ENCODE assay signal across 13 mouse cellular contexts in genomic region chr16:91657285-91657684, GRCm38 (mm10). TPM values are rescaled to one million over a fixed set of nuclear protein-coding genes. Genes with fewer than 3 reads are reported as not detected.
A peak's percentile ranks its signal among the peaks of the same experiment; 100 is the strongest.
DNase-seq lines count a peak whose midpoint lies in the region; ATAC-seq and TF ChIP-seq lines count a peak whose summit lies in the region.
"Had no signal": no experiment of that assay in that cellular context is flagged by ENCODE, and none has a peak within 500 bp of the region (broad histone marks: within the 10 kb centered on the region; RNA-seq: fewer than 3 reads in every experiment).

No protein-coding gene starts in this region.

- peaks cover 9% of the 10 kb centered on the region; the same call in 1 of the 2 replicates for H3K9me3 ChIP-seq in kidney, embryonic 15.5 days (replicated peaks)
- no peaks in the 10 kb centered on the region for H3K9me3 ChIP-seq in midbrain, embryonic 14.5 days (ENCODE audit: control insufficient read depth, low read length)
- H3K9me3 ChIP-seq in midbrain, embryonic 10.5 days (replicated peaks) = peaks cover 12% of the 10 kb centered on the region; the same call in 1 of the 2 replicates
- H3K9me3 ChIP-seq in intestine, embryonic 14.5 days (ENCODE audit: control insufficient read depth, low read length) = no peaks in the 10 kb centered on the region
- H3K9me3 ChIP-seq in stomach, postnatal 0 days (ENCODE audit: control insufficient read depth, low read length) = no peaks in the 10 kb centered on the region
- H3K9me3 ChIP-seq: neural tube, embryonic 12.5 days had no signal

- no peaks in the 10 kb centered on the region for H3K27me3 ChIP-seq in kidney, embryonic 15.5 days
- H3K27me3 ChIP-seq in midbrain, embryonic 14.5 days (ENCODE audit: control insufficient read depth, insufficient read depth, low read length) = no peaks in the 10 kb centered on the region
- no peaks in the 10 kb centered on the region for H3K27me3 ChIP-seq in midbrain, embryonic 10.5 days (ENCODE audit: low read depth, poor library complexity, severe bottlenecking)
- H3K27me3 ChIP-seq in intestine, embryonic 14.5 days (replicated peaks; ENCODE audit: control insufficient read depth, insufficient read depth, low read length) = no peaks in the 10 kb centered on the region
- no peaks in the 10 kb centered on the region for H3K27me3 ChIP-seq in stomach, postnatal 0 days (ENCODE audit: control insufficient read depth, insufficient read depth, low read length)
- H3K27me3 ChIP-seq: neural tube, embryonic 12.5 days had no signal

- no peak for TF ChIP-seq CTCF in stomach, postnatal 0 days (IDR thresholded peaks at IDR 0.05; ENCODE audit: low read depth)

- ATAC-seq in kidney, embryonic 15.5 days (replicated peaks; ENCODE audit: low FRiP score) = 0 out of 2 replicates have a peak, but pooled peaks have one; percentile 52
- ATAC-seq in midbrain, embryonic 14.5 days (ENCODE audit: low FRiP score, low TSS enrichment) = peak; percentile 27; the same call in 1 of the 2 replicates
- peak; percentile 67 for ATAC-seq in intestine, embryonic 14.5 days (replicated peaks; ENCODE audit: low FRiP score, low TSS enrichment, low read depth)
- peak; percentile 56 for ATAC-seq in stomach, postnatal 0 days (ENCODE audit: low FRiP score, low TSS enrichment)

- H3K36me3 ChIP-seq in kidney, embryonic 15.5 days = peaks cover 92% of the 10 kb centered on the region
- peaks cover 81% of the 10 kb centered on the region for H3K36me3 ChIP-seq in midbrain, embryonic 14.5 days (ENCODE audit: control insufficient read depth, insufficient read depth, low read length)
- H3K36me3 ChIP-seq in midbrain, embryonic 10.5 days = peaks cover 100% of the 10 kb centered on the region
- peaks cover 92% of the 10 kb centered on the region for H3K36me3 ChIP-seq in intestine, embryonic 14.5 days (ENCODE audit: control insufficient read depth, insufficient read depth, low read length)
- H3K36me3 ChIP-seq in stomach, postnatal 0 days (ENCODE audit: control insufficient read depth, insufficient read depth, low read length) = peaks cover 63% of the 10 kb centered on the region

- no peak overlapping the region for H3K9ac ChIP-seq in kidney, embryonic 15.5 days
- no peak overlapping the region for H3K9ac ChIP-seq in midbrain, embryonic 14.5 days (replicated peaks; ENCODE audit: low read length)
- H3K9ac ChIP-seq in intestine, embryonic 14.5 days (ENCODE audit: low read length) = no peak overlapping the region
- no peak overlapping the region for H3K9ac ChIP-seq in stomach, postnatal 0 days (ENCODE audit: low read length)
- H3K9ac ChIP-seq: neural tube, embryonic 12.5 days had no signal

- H3K4me1 ChIP-seq in kidney, embryonic 15.5 days = no peaks in the 10 kb centered on the region
- H3K4me1 ChIP-seq in midbrain, embryonic 14.5 days (ENCODE audit: control insufficient read depth, insufficient read depth, low read length) = no peaks in the 10 kb centered on the region
- peaks cover 6% of the 10 kb centered on the region; the same call in 1 of the 2 replicates for H3K4me1 ChIP-seq in midbrain, embryonic 10.5 days
- no peaks in the 10 kb centered on the region for H3K4me1 ChIP-seq in intestine, embryonic 14.5 days (replicated peaks; ENCODE audit: control insufficient read depth, insufficient read depth, low read length)
- H3K4me1 ChIP-seq in stomach, postnatal 0 days (replicated peaks; ENCODE audit: control insufficient read depth, insufficient read depth) = no peaks in the 10 kb centered on the region
- H3K4me1 ChIP-seq: neural tube, embryonic 12.5 days had no signal

- H3K4me3 ChIP-seq in kidney, embryonic 15.5 days (replicated peaks) = no peak overlapping the region
- H3K4me3 ChIP-seq in midbrain, embryonic 14.5 days (replicated peaks; ENCODE audit: low read depth, low read length) = no peak overlapping the region
- no peak overlapping the region for H3K4me3 ChIP-seq in midbrain, embryonic 10.5 days
- H3K4me3 ChIP-seq in intestine, embryonic 14.5 days (ENCODE audit: low read depth, low read length) = no peak overlapping the region
- no peak overlapping the region for H3K4me3 ChIP-seq in stomach, postnatal 0 days (ENCODE audit: low read depth, low read length)
- H3K4me3 ChIP-seq: erythroblast, embryonic 14.5 days; heart, adult 2 months; neural tube, embryonic 12.5 days had no signal

- H3K27ac ChIP-seq in kidney, embryonic 15.5 days = no peak overlapping the region
- H3K27ac ChIP-seq in midbrain, embryonic 14.5 days (replicated peaks; ENCODE audit: low read depth, low read length) = no peak overlapping the region
- H3K27ac ChIP-seq in midbrain, embryonic 10.5 days (replicated peaks) = no peak overlapping the region
- H3K27ac ChIP-seq in intestine, embryonic 14.5 days (ENCODE audit: low read depth) = no peak overlapping the region
- H3K27ac ChIP-seq in stomach, postnatal 0 days (replicated peaks) = no peak overlapping the region
- H3K27ac ChIP-seq: heart, adult 2 months; neural tube, embryonic 12.5 days had no signal

- no peak overlapping the region for H3K4me2 ChIP-seq in kidney, embryonic 15.5 days
- no peak overlapping the region for H3K4me2 ChIP-seq in midbrain, embryonic 14.5 days (ENCODE audit: low read length)
- no peak overlapping the region for H3K4me2 ChIP-seq in intestine, embryonic 14.5 days (ENCODE audit: low read length)
- no peak overlapping the region for H3K4me2 ChIP-seq in stomach, postnatal 0 days (replicated peaks; ENCODE audit: low read depth)
- H3K4me2 ChIP-seq: neural tube, embryonic 12.5 days had no signal

- 96% methylated on average over 17 of the region's 17 CpGs for WGBS in kidney, embryonic 15.5 days
- WGBS in midbrain, embryonic 14.5 days = 99% methylated on average over 17 of the region's 17 CpGs
- WGBS in midbrain, embryonic 10.5 days = 97% methylated on average over 17 of the region's 17 CpGs
- WGBS in intestine, embryonic 14.5 days = 98% methylated on average over 17 of the region's 17 CpGs
- 98% methylated on average over 17 of the region's 17 CpGs for WGBS in stomach, postnatal 0 days

- no peak for TF ChIP-seq EP300 in stomach, postnatal 0 days (optimal IDR thresholded peaks at IDR 0.05)

- DNase-seq in kidney, postnatal 25 days = no peak
- DNase-seq in midbrain, embryonic 14.5 days = no peak
- no peak for DNase-seq in midbrain, embryonic 10.5 days (ENCODE audit: low spot score)
- no peak for DNase-seq in intestine, embryonic 14.5 days (ENCODE audit: low spot score)
- DNase-seq in stomach, postnatal 0 days (ENCODE audit: low spot score) = no peak
- DNase-seq in embryo, embryonic 9.5 days (ENCODE audit: extremely low spot score) = no peak
- DNase-seq: adrenal gland, postnatal 14 days; heart, adult 2 months; lung, postnatal 36 days; thymus, postnatal 36 days had no signal

RNA-seq across cellular contexts. Expression of gene Son, which starts 10.0 kb away (rescaled TPM):
- polyA plus RNA-seq in kidney, embryonic 15.5 days (2015; fragmentation: Nextera tagmentation; extraction: Ambion mirVana) = 117 and 118 TPM in 2 replicates
- 172 and 175 TPM in 2 replicates for polyA plus RNA-seq in midbrain, embryonic 14.5 days (2014; fragmentation: Nextera tagmentation; extraction: Ambion mirVana)
- polyA plus RNA-seq in midbrain, embryonic 10.5 days (2016; fragmentation: Nextera tagmentation; extraction: Ambion mirVana) = 109 and 119 TPM in 2 replicates
- polyA plus RNA-seq in intestine, embryonic 14.5 days (2014; fragmentation: Nextera tagmentation; extraction: Ambion mirVana) = 138 and 146 TPM in 2 replicates
- 62.3 and 65.8 TPM in 2 replicates for polyA plus RNA-seq in stomach, postnatal 0 days (2015; fragmentation: Nextera tagmentation; extraction: Ambion mirVana)

RNA-seq across cellular contexts. Expression of gene Gart, which starts 10.5 kb away (rescaled TPM):
- polyA plus RNA-seq in kidney, embryonic 15.5 days (2015; fragmentation: Nextera tagmentation; extraction: Ambion mirVana) = 128 and 132 TPM in 2 replicates
- polyA plus RNA-seq in midbrain, embryonic 14.5 days (2014; fragmentation: Nextera tagmentation; extraction: Ambion mirVana) = 42.8 and 64.2 TPM in 2 replicates
- polyA plus RNA-seq in midbrain, embryonic 10.5 days (2016; fragmentation: Nextera tagmentation; extraction: Ambion mirVana) = 145 and 162 TPM in 2 replicates
- 125 and 137 TPM in 2 replicates for polyA plus RNA-seq in intestine, embryonic 14.5 days (2014; fragmentation: Nextera tagmentation; extraction: Ambion mirVana)
- polyA plus RNA-seq in stomach, postnatal 0 days (2015; fragmentation: Nextera tagmentation; extraction: Ambion mirVana) = 35.7 and 36.4 TPM in 2 replicates

RNA-seq across cellular contexts. Expression of gene Donson, which starts 31.3 kb away (rescaled TPM):
- 21.0 and 21.8 TPM in 2 replicates for polyA plus RNA-seq in kidney, embryonic 15.5 days (2015; fragmentation: Nextera tagmentation; extraction: Ambion mirVana)
- 22.2 and 24.7 TPM in 2 replicates for polyA plus RNA-seq in midbrain, embryonic 14.5 days (2014; fragmentation: Nextera tagmentation; extraction: Ambion mirVana)
- 38.3 and 39.0 TPM in 2 replicates for polyA plus RNA-seq in midbrain, embryonic 10.5 days (2016; fragmentation: Nextera tagmentation; extraction: Ambion mirVana)
- polyA plus RNA-seq in intestine, embryonic 14.5 days (2014; fragmentation: Nextera tagmentation; extraction: Ambion mirVana) = 24.3 and 24.7 TPM in 2 replicates
- polyA plus RNA-seq in stomach, postnatal 0 days (2015; fragmentation: Nextera tagmentation; extraction: Ambion mirVana) = 5.4 TPM in 2 replicates

RNA-seq across cellular contexts. Expression of gene Dnajc28, which starts 38.5 kb away (rescaled TPM):
- polyA plus RNA-seq in kidney, embryonic 15.5 days (2015; fragmentation: Nextera tagmentation; extraction: Ambion mirVana) = 3.0 and 3.8 TPM in 2 replicates
- 6.3 and 8.7 TPM in 2 replicates for polyA plus RNA-seq in midbrain, embryonic 14.5 days (2014; fragmentation: Nextera tagmentation; extraction: Ambion mirVana)
- 4.0 and 4.9 TPM in 2 replicates for polyA plus RNA-seq in midbrain, embryonic 10.5 days (2016; fragmentation: Nextera tagmentation; extraction: Ambion mirVana)
- polyA plus RNA-seq in intestine, embryonic 14.5 days (2014; fragmentation: Nextera tagmentation; extraction: Ambion mirVana) = 2.4 and 2.8 TPM in 2 replicates
- 1.1 and 1.4 TPM in 2 replicates for polyA plus RNA-seq in stomach, postnatal 0 days (2015; fragmentation: Nextera tagmentation; extraction: Ambion mirVana)

RNA-seq across cellular contexts. Expression of gene Tmem50b, which starts 59.7 kb away (rescaled TPM):
- 35.6 and 35.8 TPM in 2 replicates for polyA plus RNA-seq in kidney, embryonic 15.5 days (2015; fragmentation: Nextera tagmentation; extraction: Ambion mirVana)
- polyA plus RNA-seq in midbrain, embryonic 14.5 days (2014; fragmentation: Nextera tagmentation; extraction: Ambion mirVana) = 72.3 and 77.8 TPM in 2 replicates
- 41.4 and 43.3 TPM in 2 replicates for polyA plus RNA-seq in midbrain, embryonic 10.5 days (2016; fragmentation: Nextera tagmentation; extraction: Ambion mirVana)
- 29.1 and 31.1 TPM in 2 replicates for polyA plus RNA-seq in intestine, embryonic 14.5 days (2014; fragmentation: Nextera tagmentation; extraction: Ambion mirVana)
- 60.8 and 64.6 TPM in 2 replicates for polyA plus RNA-seq in stomach, postnatal 0 days (2015; fragmentation: Nextera tagmentation; extraction: Ambion mirVana)
